In genomic region chr13:8782636-8783035, GRCm38 (mm10) we compare ENCODE assay signal across 22 mouse cellular contexts.
DNase-seq lines count a peak whose midpoint lies in the region.
"Had no signal": no experiment of that assay in that cellular context is flagged by ENCODE, and none has a peak within 500 bp of the region (broad histone marks: within the 10 kb centered on the region; RNA-seq: fewer than 3 reads in every experiment).

No protein-coding gene starts in this region.

- DNase-seq in heart, embryonic 10.5 days (ENCODE audit: low spot score): peak; percentile 64
- no peak for DNase-seq in heart, adult 8-10 months (ENCODE audit: low spot score)
- peak; percentile 10 for DNase-seq in retina, postnatal 1 day
- DNase-seq in retina, embryonic 14.5 days (ENCODE audit: low spot score): no peak
- DNase-seq in cerebellum, postnatal 10 days: peak; percentile 63 to 69
- DNase-seq in mesoderm, embryonic 11.5 days (ENCODE audit: low read depth, low spot score): peak; percentile 34
- DNase-seq in left cerebral cortex, postnatal 25 days (ENCODE audit: low spot score in 2 of 2): no peak
- DNase-seq in kidney, adult 9 months: no peak
- DNase-seq: heart, adult 11 months; kidney, postnatal 14 days; layer of hippocampus, adult 9-11 months; lung, adult 18-20 months; lung, postnatal 36 days; right cerebral cortex, postnatal 4 days; thymus, postnatal 25 days had no signal

- intact Hi-C loops in left cerebral cortex, postnatal 25 days (cut with DNase I): no loop called here

- H3K9me3 ChIP-seq in heart, embryonic 10.5 days: no peaks in the 10 kb centered on the region
- H3K9me3 ChIP-seq: embryonic facial prominence, embryonic 10.5 days; forebrain, embryonic 13.5 days; heart, embryonic 15.5 days; limb, embryonic 15.5 days; midbrain, embryonic 12.5 days; neural tube, embryonic 15.5 days had no signal

- no peaks in the 10 kb centered on the region for H3K4me1 ChIP-seq in heart, embryonic 10.5 days
- H3K4me1 ChIP-seq: forebrain, embryonic 13.5 days; limb, embryonic 15.5 days; midbrain, embryonic 12.5 days; neural tube, embryonic 15.5 days had no signal

- no peak overlapping the region for H3K27ac ChIP-seq in heart, embryonic 10.5 days
- H3K27ac ChIP-seq: embryonic facial prominence, embryonic 10.5 days; forebrain, embryonic 13.5 days; heart, embryonic 15.5 days; limb, embryonic 15.5 days; midbrain, embryonic 12.5 days; neural tube, embryonic 15.5 days had no signal

- H3K27me3 ChIP-seq in heart, embryonic 10.5 days (ENCODE audit: insufficient read depth, poor library complexity, severe bottlenecking): no peaks in the 10 kb centered on the region; the same call in 1 of the 2 replicates
- H3K27me3 ChIP-seq: forebrain, embryonic 13.5 days; limb, embryonic 15.5 days; midbrain, embryonic 12.5 days; neural tube, embryonic 15.5 days had no signal

- 59% methylated on average over 4 of the region's 4 CpGs for WGBS in heart, embryonic 10.5 days

- no peak overlapping the region for H3K4me3 ChIP-seq in heart, embryonic 10.5 days
- H3K4me3 ChIP-seq: embryonic facial prominence, embryonic 10.5 days; forebrain, embryonic 13.5 days; heart, embryonic 15.5 days; limb, embryonic 15.5 days; midbrain, embryonic 12.5 days; myocyte; neural tube, embryonic 15.5 days had no signal

- H3K36me3 ChIP-seq in heart, embryonic 10.5 days: no peaks in the 10 kb centered on the region
- H3K36me3 ChIP-seq: embryonic facial prominence, embryonic 10.5 days; heart, embryonic 15.5 days; limb, embryonic 15.5 days; midbrain, embryonic 12.5 days; neural tube, embryonic 15.5 days had no signal

Comparison
In these comparisons a context has a peak if more than half of its experiments do, and no peak if none do; other contexts are left out.
1. DNase-seq: peak in heart, embryonic 10.5 days (single experiment), retina, postnatal 1 day (single experiment), cerebellum, postnatal 10 days (2 of 2) and mesoderm, embryonic 11.5 days (single experiment); none in heart, adult 8-10 months (single experiment), retina, embryonic 14.5 days (single experiment), left cerebral cortex, postnatal 25 days (0 of 2) and kidney, adult 9 months (single experiment).